Mouse (Mus musculus) lung, postnatal 14 days (tissue): ENCODE data around the gene Map3k12.
A peak's percentile ranks its signal among the peaks of the same experiment; 100 is the strongest.

Experiments
- DNase-seq: peaks from one replicate; pipeline ENCODE4 v3.0.0; 2021

Gene Map3k12

GRCm38 (mm10) chr15:102502254-102502840, 14.5 kb downstream of the Map3k12 start:
- DNase-seq = no peak

GRCm38 (mm10) chr15:102501084-102501814, 15.6 kb downstream of the Map3k12 start:
- DNase-seq = no peak

GRCm38 (mm10) chr15:102500479-102500878, 16.4 kb downstream of the Map3k12 start:
- no peak for DNase-seq

GRCm38 (mm10) chr15:102499851-102500250, 17.0 kb downstream of the Map3k12 start:
- DNase-seq = no peak

GRCm38 (mm10) chr15:102499370-102499769, 17.5 kb downstream of the Map3k12 start:
- no peak for DNase-seq

GRCm38 (mm10) chr15:102498322-102498721, 18.5 kb downstream of the Map3k12 start:
- no peak for DNase-seq

- DNase-seq = no peak
Observed at GRCm38 (mm10) chr15:102487664-102488063, 29.2 kb downstream of the Map3k12 start.

GRCm38 (mm10) chr15:102485853-102486252, 31.0 kb downstream of the Map3k12 start:
- no peak for DNase-seq

- DNase-seq = no peak
Observed at GRCm38 (mm10) chr15:102483136-102483535, 33.7 kb downstream of the Map3k12 start.

- no peak for DNase-seq
Observed at GRCm38 (mm10) chr15:102474520-102474919, 42.3 kb downstream of the Map3k12 start.

- no peak for DNase-seq
Observed at GRCm38 (mm10) chr15:102473246-102473645, 43.6 kb downstream of the Map3k12 start.

- DNase-seq = no peak
Observed at GRCm38 (mm10) chr15:102471727-102472126, 45.1 kb downstream of the Map3k12 start.

GRCm38 (mm10) chr15:102471295-102471645, 45.6 kb downstream of the Map3k12 start:
- DNase-seq = no peak

GRCm38 (mm10) chr15:102470605-102471294, 46.1 kb downstream of the Map3k12 start:
- DNase-seq = peak; percentile 83

GRCm38 (mm10) chr15:102470183-102470604, 46.7 kb downstream of the Map3k12 start, which contains the start of gene Pcbp2:
TSS of gene Pcbp2 (plus strand) at chr15:102470539.
- peak; percentile 94 for DNase-seq

- DNase-seq = no peak
Observed at GRCm38 (mm10) chr15:102468675-102469370, 48.0 kb downstream of the Map3k12 start.

GRCm38 (mm10) chr15:102463666-102464065, 53.2 kb downstream of the Map3k12 start:
- DNase-seq = no peak

- DNase-seq = no peak
Observed at GRCm38 (mm10) chr15:102461430-102462075, 55.3 kb downstream of the Map3k12 start.

GRCm38 (mm10) chr15:102460971-102461370, 55.9 kb downstream of the Map3k12 start:
- no peak for DNase-seq

- DNase-seq = no peak
Observed at GRCm38 (mm10) chr15:102460409-102460808, 56.5 kb downstream of the Map3k12 start.

GRCm38 (mm10) chr15:102459847-102460246, 57.0 kb downstream of the Map3k12 start:
- DNase-seq = no peak

- DNase-seq = no peak
Observed at GRCm38 (mm10) chr15:102459381-102459780, 57.5 kb downstream of the Map3k12 start.

- DNase-seq = peak; percentile 94
Observed at GRCm38 (mm10) chr15:102458904-102459317, 58.0 kb downstream of the Map3k12 start, which contains the start of gene Prr13. TSS of gene Prr13 (plus strand) at chr15:102459028.
